Mouse (Mus musculus) heart, postnatal 36 days (tissue): Measurements from ENCODE around the gene Gm8082. TPM values are rescaled to one million over a fixed set of nuclear protein-coding genes. Genes with fewer than 3 reads are reported as not detected.
"Not testable (repeated sequence)": the region's sequence is repeated elsewhere in the genome, so short reads cannot be mapped to it uniquely, and the experiment has no call there.

Source experiments
- DNase-seq, 2 experiments: peaks; one replicate each; pipeline ENCODE4 v3.0.0; 2021 to 2022
- intact Hi-C: fragments of 180-260 bp; cut with DNase I; formaldehyde crosslinking; loops from one replicate; pipeline ENCODE4 v1.15.1; 2025
- total RNA-seq, 2 experiments: library from RNA; stranded (reverse); gene quantifications; 2 replicates each; pipeline ENCODE4 v1.2.3; 2021

Gene Gm8082
- total RNA-seq: not detected

- DNase-seq, intact Hi-C loops: not testable (repeated sequence)
Measured at GRCm38 (mm10) chr14:42993524-42993923, at the start of gene Gm8082. Gene Gm8082 (minus strand): TSS chr14:42993624.

GRCm38 (mm10) chr14:43015528-43015927 is 22.1 kb upstream of the Gm8082 start, which contains the start of gene Gm10376:
Gene Gm10376 (minus strand): TSS chr14:43015628.
- intact Hi-C loops, DNase-seq: not testable (repeated sequence)

Other genes starting within 250 kb of the Gm8082 start
- not detected for gene Gm3015, start 224.8 kb downstream of the Gm8082 start, total RNA-seq
- gene Gm10377, start 195.6 kb downstream of the Gm8082 start, total RNA-seq: not detected
- gene Gm21977, start 140.1 kb downstream of the Gm8082 start, total RNA-seq: not detected
- not detected for gene Gm10376, start 22.0 kb upstream of the Gm8082 start, total RNA-seq
- not detected for gene Gm8094, start 83.0 kb upstream of the Gm8082 start, total RNA-seq
- not detected for gene Gm8104, start 107.0 kb upstream of the Gm8082 start, total RNA-seq
- not detected for gene Gm7233, start 186.2 kb upstream of the Gm8082 start, total RNA-seq
- gene Gm8122, start 241.7 kb upstream of the Gm8082 start, total RNA-seq: not detected